Mouse (Mus musculus): Measurements from ENCODE around the gene Alox12e.
"Not testable (repeated sequence)": the region's sequence is repeated elsewhere in the genome, so short reads cannot be mapped to it uniquely, and the experiment has no call there.

Gene Alox12e

GRCm38 (mm10) chr11:70322528-70322927, at the start of gene Alox12e:
TSS of gene Alox12e (minus strand) at chr11:70322628.
- no peak for DNase-seq (ENCODE audit: low spot score)

DNA sequence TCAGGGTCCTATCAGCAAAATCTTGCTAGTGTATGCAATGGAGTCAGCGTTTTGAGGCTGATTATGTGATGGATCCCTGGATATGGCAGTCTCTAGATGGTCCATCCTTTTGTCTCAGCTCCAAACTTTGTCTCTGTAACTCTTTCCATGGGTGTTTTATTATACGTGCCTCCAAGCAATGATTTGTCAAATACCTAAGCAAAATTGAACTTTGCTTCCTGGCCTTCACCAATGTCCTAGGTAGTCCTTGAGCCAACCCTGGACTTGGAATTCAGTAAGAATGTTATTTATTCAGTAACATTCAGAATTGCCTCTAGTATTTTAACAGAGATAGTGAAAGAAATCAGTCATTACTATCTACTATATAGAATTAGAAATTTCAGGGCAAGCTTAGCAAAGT, 46.2 kb upstream of the Alox12e start:
- not testable (repeated sequence) for DNase-seq (ENCODE audit: low spot score)

- not testable (repeated sequence) for DNase-seq (ENCODE audit: low spot score)
Measured at GRCm38 (mm10) chr11:70367701-70368100, 45.3 kb upstream of the Alox12e start.

- no peak for DNase-seq (ENCODE audit: low spot score)
Measured at GRCm38 (mm10) chr11:70351868-70352267, 29.4 kb upstream of the Alox12e start, which contains the start of gene Alox15. TSS of gene Alox15 (minus strand) at chr11:70352031.

- no peak for DNase-seq (ENCODE audit: low spot score)
Measured at GRCm38 (mm10) chr11:70348630-70349029, 26.2 kb upstream of the Alox12e start.

DNA sequence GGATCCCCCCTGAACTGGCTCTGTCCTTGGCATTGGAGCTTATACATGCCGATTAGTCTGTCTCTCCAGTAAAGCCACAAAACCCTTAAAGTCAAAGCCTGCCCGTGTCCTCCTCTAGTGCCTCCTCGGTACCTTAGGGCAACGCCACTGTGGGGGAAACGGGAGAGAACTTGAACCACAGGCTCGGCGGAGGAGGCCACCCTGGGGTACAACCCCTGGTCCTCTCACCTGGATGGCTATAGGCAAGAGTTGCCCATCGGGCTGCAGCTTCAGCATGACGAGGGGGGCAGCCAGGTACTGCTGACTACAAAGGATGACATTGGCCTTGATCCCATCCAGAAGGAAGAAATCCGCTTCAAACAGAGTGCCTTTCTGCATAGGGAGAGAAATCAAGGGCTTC, 25.4 kb upstream of the Alox12e start:
- no peak for DNase-seq (ENCODE audit: low spot score)

DNA sequence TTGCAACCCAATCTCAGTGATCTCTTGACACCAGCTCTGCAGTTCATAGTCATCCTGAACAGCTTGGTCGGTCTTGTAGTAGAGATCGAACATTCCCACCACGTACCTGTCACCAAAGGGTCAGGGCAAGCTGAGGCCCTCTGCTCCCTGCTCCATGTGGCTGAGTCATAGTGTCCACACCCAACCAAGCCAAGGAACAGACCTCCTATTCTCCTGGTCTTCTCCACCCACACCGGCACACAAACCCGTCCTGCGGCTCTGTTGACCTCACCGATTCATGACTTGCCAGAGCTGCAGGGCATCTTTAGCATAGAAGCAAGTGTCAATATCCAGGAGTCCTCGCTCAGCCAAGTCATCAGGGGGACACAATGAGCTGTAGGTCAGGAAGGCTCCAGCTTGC, 23.1 kb upstream of the Alox12e start:
- no peak for DNase-seq (ENCODE audit: low spot score)

DNA sequence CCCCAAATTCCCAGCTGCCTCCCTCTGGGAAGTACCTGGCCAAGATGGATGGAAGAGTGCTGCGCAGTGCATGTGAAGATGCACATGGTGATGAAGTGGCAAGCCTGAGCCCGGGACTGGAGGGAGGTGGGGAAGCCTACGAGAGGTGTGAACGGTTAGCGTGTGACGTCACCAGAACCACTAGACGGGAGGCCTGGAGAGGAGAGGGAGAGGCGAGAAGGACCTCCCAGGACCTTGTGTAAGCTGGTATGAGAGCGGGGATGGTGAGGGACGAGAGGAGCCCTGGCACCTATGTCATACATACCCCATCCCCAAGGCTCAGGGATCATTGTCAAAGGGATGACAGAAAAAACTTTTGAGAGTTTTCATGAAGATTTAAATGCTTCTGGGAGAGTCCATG, 22.6 kb upstream of the Alox12e start:
- DNase-seq (ENCODE audit: low spot score), result no peak

GRCm38 (mm10) chr11:70339481-70339880, 17.1 kb upstream of the Alox12e start:
- no peak for DNase-seq (ENCODE audit: low spot score)

DNA sequence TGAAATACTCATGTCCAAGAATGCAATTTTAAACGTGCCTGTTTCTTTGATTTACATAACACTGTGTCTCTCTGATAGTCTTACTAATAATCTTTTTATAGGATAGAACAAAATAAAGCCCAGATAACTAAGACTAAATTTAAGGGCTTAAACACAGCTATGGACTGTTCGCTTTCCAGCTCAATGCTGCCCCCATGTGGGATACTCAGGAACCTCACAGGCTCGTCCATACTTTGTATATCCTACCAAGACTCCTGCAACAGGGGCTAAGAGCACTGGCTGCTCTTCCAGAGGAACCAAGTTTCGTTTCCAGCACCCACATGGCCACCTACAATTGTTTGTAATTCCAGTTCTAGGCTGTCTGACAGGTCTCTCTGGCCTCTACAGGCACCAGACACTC, 12.0 kb upstream of the Alox12e start:
- peak; percentile 10 for DNase-seq (ENCODE audit: low spot score)

DNA sequence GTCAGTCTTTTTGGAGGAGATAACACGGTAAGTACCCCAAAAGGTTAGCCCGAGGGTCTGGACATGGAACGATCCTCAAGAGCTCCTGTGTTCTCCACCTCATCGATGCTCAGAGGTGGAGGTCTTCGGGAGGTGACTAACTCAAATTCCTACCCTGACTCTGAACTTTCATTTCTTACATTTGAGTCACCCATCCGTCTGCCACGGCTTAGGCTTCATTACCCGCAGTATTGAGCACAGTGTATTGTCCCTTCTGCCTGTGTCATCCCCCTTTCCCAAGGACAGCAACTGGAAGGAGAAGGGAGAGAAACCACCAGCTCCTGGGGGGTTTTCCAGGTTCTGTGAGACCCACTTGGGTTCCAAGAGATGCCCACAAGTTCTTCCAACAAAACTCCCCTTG, 2.3 kb upstream of the Alox12e start:
- no peak for DNase-seq (ENCODE audit: low spot score)

- DNase-seq (ENCODE audit: low spot score), result no peak
Measured at GRCm38 (mm10) chr11:70321664-70322063, 764 bp downstream of the Alox12e start.

GRCm38 (mm10) chr11:70319614-70320013, 2.8 kb downstream of the Alox12e start:
- no peak for DNase-seq (ENCODE audit: low spot score)

- no peak for DNase-seq (ENCODE audit: low spot score)
Measured at GRCm38 (mm10) chr11:70313833-70314232, 8.6 kb downstream of the Alox12e start.

DNA sequence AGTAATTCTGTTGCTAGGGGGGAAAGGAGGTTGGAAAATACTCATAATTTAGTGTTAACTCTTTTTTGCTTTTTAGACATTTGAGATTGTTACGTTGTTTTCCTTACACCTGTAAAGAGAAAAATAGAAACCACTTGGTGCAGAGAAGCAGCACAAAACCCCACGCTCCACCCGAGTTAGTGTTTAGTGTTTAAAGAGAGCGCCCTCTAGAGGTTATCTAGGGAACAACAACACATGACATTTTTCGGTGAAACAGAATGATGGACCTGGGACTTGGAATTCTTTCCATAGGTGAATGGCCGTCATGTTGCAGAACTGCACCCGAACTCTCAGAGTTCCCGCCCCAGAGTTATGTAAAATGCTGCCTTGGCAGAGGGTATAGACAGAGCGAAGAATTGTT, 13.1 kb downstream of the Alox12e start:
- DNase-seq (ENCODE audit: low spot score), result peak; percentile 32

DNA sequence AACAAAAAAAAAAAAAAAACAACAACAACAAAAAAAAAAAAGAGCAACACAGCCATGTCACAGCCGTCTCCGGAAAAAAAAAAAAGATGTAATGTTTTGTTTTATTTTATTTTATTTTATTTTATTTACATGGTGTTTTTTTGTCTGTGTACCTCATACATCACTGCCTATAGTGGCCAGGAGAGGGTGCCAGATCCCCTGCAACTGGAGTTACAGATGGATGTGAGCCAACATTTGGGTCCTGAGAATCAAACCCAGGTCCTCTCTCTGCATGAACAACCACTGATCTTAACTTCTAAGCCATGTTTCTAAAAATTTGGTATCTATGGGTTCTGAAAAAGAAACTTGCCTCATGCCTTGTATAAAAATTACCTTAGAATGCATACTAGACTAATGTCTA, 14.1 kb downstream of the Alox12e start:
- DNase-seq (ENCODE audit: low spot score), result no peak

DNA sequence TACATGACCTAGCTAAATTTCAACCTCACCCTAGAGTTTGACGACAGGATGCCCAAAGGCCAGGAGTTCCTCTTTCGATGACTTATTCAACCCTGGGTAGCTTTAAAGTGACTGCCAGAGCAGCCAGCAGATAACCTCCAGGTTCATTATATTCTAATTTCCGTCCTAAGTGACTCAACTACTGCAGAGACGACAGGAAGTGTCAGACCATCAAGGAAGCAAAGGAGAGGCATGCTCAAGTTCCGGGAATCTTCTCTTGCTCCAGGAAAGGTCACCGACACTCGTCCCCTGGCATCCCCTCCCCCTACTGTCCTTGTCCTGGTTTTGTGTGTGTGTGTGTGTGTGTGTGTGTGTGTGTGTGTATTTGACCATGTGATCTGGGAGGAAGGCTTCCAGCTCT, 16.3 kb downstream of the Alox12e start:
- DNase-seq (ENCODE audit: low spot score), result no peak

- no peak for DNase-seq (ENCODE audit: low spot score)
Measured at GRCm38 (mm10) chr11:70302293-70302692, 20.1 kb downstream of the Alox12e start.

DNA sequence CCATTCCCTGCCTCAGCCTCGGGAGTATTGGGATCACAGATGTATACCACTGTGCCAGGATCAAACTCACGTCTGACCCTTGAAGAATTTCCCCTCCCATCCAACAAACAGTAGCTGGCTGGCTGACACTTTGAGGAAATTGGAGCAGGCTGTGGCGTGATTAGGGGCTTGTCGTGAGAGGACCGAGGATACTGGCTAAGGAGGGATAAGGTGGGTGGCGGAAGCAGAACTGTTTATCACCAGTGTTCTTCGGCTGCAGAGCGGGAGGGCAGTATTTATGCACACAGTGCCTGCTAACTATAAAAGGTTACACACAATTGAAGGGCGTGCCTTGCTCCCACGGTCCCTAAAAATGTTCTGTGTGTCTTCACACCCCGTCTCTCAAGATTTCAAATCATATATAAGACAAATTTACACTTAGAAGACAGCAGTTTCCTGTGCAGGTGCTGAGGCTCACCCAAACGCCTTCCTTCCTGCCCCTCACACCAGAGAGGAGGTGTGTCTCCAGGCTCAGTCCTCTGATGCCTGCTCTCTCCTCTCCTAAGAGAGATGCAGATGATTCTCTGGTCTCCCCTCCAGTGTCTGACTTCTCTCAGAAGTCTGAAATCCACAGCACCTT, 24.5 kb downstream of the Alox12e start:
- no peak for DNase-seq (ENCODE audit: low spot score)

- DNase-seq (ENCODE audit: low spot score), result no peak
Measured at GRCm38 (mm10) chr11:70297405-70297804, 25.0 kb downstream of the Alox12e start.

DNA sequence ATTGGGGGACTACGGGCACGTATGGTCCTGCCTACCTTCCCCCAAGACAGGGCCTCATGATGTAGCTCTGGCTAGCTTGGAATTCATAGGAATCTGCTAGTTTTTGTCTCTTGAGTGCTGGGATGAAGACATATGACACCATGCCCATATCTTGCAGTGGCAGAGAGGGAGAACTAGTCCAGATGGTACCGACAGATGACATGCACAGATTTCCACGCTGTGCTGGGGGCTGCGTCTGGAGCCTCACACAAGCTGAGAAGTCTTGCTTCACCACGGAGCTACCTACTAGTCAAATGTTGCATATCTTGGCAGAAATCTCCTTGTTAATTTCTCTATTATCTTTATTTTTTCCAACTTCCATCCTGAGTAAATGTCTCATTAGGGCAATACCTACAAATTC, 28.5 kb downstream of the Alox12e start:
- no peak for DNase-seq (ENCODE audit: low spot score)

GRCm38 (mm10) chr11:70291235-70291634, 31.2 kb downstream of the Alox12e start:
- no peak for DNase-seq (ENCODE audit: low spot score)

DNA sequence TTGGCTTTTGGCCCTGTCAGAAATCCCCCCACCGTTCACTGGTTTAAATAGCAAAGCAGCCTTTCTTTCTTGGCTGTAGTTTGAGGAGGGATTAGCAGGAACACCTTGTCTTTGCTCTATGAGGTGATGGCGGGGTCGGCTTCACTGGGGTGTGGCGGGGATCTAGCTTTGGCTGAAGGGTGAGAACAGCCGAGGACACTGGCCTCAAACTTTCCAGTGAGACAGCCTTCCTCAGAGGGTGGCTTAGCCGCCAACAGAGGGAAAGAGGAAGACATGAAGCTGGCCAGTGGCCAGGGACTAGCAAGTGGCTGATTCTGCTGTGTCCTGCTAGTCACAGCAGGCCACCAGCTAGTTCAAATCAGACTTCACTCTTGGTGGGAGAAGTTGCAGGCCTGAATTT, 33.2 kb downstream of the Alox12e start:
- no peak for DNase-seq (ENCODE audit: low spot score)

DNA sequence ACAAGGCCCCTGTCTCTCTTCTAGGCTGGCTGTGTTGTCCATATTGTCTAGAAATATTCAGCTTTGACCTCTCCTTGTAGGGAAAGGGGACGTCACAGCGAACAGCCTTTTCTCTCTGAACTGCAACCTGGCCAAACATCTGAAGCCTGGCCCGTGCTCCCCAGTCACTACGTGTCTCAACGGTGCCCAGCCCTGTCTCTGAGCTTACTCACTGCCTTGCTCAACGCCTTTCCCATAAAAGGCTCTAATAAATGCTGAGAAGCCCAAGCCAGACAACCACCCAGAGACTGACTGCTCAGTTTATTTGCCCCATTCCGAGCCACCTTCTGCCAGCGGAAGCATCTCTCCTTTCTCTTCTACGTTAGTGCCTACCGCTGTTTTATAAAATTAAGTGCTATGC, 34.3 kb downstream of the Alox12e start:
- DNase-seq (ENCODE audit: low spot score), result no peak

DNA sequence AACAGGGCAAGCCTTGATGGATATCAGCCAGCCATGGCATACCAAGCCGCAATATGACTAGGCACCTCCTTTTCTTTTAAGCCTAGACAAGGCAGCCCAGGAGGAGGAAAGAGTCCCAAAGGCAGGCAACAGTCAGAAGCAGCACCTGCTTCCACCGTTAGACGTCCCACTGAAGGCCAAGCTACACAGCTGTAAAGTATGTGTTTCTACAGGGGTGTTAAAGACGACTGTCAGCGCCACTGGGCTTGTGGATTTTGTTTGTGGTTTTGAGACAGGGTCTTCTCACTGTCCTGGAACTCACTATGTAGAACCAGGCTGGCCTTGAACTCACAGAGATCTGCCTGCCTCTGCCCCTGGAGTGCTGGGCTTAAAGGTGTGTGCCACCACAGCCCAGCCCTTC, 36.7 kb downstream of the Alox12e start:
- DNase-seq (ENCODE audit: low spot score), result no peak
